Mouse (Mus musculus) heart, postnatal 14 days (tissue): ENCODE results near the gene Zfp36l2. TPM values are rescaled to one million over a fixed set of nuclear protein-coding genes. Genes with fewer than 3 reads are reported as not detected.
A peak's percentile ranks its signal among the peaks of the same experiment; 100 is the strongest.

Experiments used
- DNase-seq, 2 experiments: peaks; one replicate each; pipeline ENCODE4 v3.0.0; 2021 to 2022
- intact Hi-C: fragments of 180-260 bp; cut with DNase I; formaldehyde crosslinking; loops from one replicate; pipeline ENCODE4 v1.15.1; 2025
- total RNA-seq, 2 experiments: library from RNA; stranded (reverse); gene quantifications; 2 replicates each; pipeline ENCODE4 v1.2.3; 2021

Gene Zfp36l2
- total RNA-seq, 2 experiments from 2014 or later = 30.3 to 33.3 TPM

DNA sequence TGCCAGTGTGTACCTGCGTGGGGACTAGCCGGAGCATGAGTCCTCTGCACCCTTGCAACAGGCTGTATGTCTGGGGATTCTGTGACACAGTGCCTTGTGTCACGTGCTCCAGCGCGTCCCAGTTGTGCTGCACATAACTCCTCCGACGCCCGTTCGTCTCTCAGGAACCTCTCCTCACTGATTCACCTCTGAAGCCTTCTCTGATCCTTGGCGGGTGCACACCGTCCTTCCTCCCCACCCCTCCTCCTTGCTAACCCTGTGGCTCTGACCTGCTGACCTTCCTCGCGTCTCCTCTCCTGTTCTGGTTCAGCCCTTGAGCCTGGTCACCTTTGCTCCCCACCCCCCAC, 31.5 kb downstream of the Zfp36l2 start:
- intact Hi-C loops = no loop called here
- no peak for DNase-seq

DNA sequence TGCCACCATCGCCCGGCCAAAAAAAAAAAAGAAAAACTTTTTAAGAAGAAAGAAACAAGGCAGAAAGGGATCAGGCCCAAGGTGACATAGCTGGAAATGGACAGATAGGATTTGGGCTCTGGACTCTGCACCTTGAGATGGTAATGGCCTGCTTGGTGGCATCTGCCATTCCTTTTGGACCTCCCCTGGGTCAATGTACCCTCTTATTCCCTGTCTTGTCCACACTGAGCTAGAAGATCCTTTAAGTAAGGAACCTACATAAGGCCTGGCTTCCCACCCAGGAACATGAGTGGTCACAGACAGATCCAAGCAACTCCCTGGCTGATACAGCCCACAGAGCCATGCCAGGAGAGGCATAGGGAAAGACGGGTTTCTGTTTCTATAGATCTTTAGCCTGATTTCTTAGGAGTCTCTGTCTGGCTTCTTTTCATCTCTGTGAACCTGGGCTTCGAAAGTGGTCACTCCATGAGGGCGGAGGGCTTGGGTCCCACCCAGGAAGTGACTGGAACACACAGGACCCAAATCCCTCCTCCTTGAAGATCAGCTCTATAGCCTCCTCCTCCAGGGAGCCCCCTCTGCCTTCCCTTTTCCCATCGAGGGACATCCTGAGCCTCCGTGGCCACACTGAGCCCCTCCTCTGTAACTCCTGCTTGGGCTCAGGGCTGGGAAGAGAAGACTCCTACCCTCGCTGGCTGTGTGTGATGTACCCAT, 32.1 kb downstream of the Zfp36l2 start:
- intact Hi-C loops = no loop called here
- DNase-seq = no peak

DNA sequence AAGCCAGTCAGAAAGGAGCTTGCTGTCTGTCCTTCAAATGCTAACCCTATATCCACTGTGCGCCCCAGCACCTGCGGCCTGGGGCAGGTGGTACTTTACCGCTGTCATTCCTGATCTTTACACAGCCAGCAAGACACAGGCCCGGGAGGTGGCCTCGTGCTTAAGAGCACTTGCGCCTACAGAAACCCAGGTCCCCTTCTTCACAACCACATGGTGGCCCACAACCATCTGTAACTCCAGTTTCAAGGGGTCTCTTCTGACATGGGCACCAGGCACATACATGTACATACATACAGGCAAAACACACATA, 32.8 kb downstream of the Zfp36l2 start:
- no peak for DNase-seq
- intact Hi-C loops = no loop called here

DNA sequence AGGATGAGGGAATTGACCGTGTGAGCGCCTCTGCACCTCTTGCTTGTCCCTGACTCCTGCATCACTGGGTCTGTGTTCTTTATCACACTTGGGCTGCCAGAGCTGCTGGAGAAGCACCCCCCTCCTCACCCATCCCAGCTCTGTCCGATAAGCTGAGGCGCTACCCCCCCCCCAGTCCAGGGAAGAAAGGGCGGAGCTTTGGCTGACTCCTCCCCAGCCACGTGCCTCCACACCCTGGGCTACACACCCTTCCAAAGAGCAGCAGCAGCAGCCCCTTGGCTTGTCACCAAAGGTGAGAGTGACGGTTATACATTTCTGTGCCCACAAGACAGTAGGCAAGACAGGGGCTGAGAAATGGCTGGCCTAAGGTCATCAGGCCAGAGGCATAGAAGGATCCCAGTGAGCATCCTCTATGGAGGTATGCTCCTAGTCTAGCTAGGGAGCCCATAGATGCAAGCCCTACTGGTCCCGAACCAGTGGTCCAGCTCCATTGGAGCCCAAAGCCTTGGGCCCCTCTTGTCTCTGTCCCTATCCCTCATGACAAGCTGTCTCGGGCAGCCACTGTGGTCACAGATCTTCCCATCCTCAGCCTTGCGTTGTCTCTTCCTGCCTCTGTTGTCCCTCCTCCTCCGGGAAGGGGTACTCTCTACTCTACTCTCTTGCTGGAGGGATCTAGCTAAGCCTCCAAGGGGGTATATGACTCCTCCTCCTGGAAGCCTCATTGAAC, 33.3 kb downstream of the Zfp36l2 start:
- intact Hi-C loops = no loop called here
- no peak for DNase-seq

DNA sequence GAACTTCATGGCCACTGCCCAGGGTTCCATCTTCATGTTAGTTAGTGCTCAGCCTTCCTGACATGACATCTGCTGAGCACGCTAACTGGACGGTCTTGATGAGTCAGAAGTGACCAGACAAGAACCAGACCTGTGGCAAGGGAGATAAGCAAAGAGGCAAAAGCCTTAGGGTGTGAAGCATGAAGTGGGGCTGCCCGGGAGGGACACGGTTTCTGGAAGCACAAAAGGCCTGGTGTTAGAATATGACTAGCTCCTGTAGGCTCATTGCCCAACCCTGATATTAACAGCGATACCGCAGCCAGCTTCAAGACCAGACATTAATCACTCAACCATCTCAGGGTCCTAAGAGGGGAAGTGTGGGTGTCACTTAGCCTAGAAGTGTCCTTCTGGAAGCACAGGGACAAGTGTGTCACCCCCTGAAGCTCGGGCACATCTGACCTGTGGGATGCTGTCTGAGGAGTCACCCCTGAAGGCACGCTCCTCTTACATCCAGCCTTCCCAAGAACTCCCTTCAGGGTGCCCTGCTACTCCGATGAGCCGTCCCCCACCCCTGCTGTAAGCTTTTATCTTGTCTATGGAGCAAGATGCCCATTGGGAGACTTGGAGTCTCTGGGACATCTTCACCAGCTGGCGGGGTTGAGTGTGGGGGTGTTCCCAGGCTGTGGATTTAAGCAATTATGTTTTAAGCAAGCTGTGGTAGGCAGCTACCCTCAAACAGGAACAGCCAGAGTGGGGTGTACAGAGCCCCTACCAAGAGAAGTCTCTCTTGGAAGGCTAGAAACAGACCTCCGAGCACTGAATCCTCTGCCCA, 34.6 kb downstream of the Zfp36l2 start:
- intact Hi-C loops = no loop called here
- no peak for DNase-seq

DNA sequence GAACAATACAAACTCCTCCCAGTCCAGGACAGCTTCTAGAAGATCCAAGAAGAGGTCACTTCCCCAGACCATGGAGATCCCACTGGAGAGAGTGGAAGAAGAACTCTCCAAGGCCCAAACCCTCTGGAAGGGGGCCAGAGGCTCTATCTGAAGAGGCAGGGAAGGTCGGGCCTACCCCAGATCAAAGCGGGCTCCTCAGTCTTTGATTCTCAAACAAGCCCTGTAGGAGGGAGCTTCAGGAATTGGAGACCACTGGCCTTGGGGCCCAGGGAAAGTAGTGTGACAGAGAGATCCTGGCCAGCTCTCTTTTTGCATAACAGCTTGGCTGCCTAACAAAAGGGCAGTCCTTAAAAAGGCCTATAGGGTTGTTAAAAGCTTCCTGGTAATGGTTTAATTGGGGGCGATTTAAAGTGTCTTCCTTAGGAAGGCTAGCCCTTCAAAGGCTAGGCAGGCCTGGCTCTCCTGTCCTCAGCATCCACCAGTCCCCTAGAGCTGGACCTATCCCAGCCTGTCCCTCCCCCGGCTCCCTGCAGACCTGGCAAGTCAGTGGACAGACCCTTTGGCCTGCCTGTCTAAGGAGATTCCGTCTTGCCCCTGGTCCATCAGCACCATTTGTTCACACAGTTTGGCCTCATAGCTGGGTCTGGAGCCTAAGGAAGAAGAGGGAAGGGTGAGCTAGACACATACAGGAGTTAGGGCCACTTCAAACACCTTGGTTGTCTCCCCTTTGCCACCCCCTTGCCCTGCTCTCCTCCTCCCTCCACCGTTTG, 35.4 kb downstream of the Zfp36l2 start:
- DNase-seq = no peak
- intact Hi-C loops = no loop called here

DNA sequence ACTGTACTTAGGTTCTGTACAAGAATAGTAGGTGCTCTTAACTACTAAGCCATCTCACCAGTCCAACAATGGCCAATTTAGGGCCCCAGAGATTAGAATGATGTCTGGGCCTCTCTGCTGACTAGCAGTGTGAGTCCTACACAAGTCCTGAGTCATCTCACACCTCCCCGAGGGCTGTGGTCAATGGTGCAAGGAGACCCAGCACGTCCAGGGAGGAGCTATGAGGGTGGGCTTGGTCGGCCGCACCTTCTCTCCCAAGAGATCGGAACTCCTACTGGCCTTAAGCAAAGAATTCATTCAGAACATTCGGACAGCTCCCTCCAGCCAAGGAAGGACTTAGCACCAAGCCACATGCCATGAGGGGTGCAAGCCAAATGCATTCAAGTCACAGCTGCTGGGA, 36.4 kb downstream of the Zfp36l2 start:
- intact Hi-C loops = no loop called here
- no peak for DNase-seq

DNA sequence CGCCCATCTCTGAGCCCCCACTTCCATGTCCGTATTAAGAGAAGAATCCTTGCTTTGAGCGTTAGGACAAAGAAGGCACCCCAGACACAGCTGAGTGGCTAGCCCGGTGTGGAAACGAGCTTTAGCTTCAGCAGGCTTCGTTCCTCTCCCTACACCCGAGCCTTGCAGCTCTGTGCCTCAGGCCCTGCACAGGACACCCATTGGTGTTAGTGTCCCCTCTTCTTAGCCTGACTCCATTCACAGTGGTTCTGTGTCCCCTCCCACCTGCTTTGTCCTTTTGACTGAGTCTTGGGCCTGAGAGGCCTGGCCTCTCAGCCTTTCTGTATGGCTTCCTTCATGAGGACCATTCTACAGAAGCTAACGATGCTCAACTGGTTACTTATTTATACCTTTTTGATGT, 37.5 kb downstream of the Zfp36l2 start:
- no peak for DNase-seq
- intact Hi-C loops = no loop called here

DNA sequence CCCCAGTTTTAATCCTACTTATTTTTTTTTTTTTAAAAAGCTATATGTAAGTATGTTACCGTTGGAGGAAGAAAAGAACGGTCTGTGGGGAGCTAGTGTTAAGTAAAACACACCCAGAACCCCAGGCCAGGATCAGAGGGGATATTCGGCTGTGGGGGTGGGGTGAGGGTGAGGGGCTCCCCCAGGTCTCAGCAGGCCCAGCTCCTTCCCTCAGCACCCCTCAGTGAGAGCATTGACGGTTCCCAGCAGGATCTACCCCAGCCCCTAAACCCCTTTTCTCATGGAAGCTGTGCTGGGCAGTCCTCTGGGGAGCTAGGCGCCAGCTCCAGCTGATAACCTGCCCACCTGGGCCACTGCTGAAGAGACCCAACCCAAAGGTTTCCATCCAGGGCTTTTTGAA, 38.2 kb downstream of the Zfp36l2 start:
- no peak for DNase-seq
- intact Hi-C loops = loop anchor here (2.0 kb wide), 1 partner anchor 31 kb away; no protein-coding TSS in a partner anchor

DNA sequence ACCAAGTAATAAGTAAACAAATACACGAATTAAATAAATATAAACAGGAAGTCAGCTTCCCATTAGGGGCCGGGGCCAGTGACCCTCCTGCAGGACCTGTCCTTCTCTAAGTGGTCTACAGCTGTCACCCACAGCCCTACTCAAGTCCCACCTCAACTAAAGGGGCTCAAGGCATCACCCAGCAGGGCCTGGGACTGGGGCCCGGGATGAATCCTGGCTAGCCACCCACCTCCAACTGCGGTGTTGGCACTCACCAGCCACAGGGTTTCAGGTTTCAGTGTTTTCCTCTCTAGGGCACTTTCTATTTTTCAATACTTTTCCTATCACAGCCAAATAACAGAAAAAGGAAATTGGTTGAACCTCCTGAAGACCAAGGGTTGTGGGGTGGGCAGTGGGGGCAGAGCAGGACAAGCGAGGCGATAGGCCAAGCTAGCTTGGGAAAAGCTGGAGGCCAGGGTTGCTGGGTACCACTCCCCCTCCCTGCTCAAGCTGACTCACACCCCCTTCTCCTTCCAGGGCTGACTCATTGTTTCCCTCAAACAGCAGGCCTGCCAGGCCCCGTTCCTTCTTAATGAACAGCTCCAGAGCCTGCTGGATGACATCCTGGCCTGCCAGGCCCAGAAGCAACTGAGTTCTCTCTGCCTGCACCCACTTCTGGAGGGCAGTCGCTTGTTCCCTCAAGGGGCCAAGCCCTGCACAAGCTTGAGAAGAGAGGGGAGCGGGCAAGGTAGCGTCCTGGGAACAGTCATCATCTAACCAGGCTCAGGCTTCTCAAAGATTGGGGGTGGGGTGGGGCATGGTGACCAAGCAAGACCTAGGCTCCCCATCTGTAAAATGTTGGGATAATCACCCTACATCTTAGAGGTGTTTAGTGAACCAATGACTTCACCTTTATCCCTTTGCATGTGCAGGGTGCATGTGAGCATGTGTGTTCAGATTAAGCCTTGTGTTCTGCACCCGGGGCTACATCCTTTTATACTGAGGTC, 39.0 kb downstream of the Zfp36l2 start:
- DNase-seq = peak; percentile 79 to 81
- intact Hi-C loops = loop anchor here (2.0 kb wide), 1 partner anchor 32 kb away; no protein-coding TSS in a partner anchor

DNA sequence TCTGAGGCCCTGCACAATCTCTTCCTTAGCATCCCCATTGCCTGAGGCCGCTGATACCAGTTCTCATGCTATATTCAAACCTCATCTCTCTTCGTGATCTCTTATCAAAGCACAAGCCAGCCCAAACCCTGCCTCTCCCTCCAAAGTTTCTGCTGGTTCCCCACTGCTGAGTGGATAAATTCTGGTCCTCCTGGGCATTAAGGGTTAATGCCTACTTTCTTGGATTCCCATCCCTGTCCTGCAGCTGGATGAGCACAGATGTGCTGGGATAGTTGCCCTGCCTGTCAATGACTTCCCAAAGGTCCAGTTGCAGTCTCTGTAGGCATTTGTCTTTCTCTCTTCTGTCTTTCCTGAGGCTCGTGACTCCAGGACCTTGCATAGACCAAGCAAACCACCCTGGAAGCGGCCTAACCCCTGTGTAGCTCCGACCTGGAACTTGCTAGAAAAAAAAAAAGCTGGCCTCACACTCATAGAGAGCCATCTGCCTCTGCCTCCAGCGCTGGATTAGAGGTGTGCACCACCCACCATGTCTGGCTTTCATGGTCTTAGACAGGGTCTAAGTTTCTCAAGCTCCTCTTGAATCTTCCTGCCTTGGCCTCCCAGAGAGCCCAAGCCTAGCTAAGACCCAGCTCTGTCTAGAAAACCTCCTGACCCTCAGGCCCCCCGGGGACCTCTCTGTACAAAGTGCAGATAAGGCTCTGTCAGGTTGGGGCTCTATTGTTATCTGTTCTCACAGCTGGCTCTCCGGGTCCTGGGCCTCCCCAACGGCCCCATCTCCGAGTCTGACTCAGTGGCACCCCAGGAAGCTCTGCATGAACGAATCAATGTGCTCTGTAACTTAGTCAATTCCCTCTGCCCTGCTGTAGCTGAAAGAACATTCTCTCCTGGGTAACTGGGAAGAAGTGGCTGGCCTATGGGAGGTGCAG, 40.3 kb downstream of the Zfp36l2 start:
- no peak for DNase-seq
- intact Hi-C loops = loop anchor here (2.0 kb wide), 1 partner anchor 33 kb away; no protein-coding TSS in a partner anchor

DNA sequence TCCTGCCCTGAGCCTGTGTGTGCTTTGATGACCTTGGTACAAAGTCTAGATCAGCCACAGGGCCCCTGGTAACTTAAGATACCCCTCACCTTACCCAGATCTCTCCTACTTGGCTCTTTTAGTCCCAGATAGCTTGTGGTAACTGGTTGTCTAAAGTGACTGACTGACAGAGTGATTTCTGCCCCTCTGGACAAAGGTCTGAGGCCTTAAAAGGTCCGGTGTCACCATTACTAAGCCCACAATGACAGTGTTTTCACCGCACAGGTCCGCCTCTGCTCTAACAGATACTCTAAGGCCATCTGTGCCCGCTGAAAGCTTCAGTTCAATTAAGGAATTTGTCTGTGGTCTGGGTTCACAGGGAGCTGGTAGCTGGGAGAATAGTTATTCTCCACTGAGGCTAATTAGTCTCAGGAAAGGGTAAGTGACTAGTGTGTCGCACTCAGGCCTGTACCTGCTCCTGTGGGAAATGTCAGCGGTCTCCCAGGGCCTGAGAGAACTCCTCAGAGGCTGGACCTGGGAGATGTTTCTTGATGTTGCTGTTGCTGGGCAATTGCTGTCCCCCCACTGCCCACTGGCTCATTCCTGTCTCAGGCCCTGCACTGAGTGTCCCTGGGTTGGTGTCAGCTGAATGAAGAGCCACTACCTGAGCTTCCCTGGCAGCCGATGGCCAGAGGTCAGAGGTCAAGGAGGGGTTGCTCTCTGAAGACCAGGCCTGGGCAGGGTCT, 41.1 kb downstream of the Zfp36l2 start:
- no peak for DNase-seq
- intact Hi-C loops = no loop called here

DNA sequence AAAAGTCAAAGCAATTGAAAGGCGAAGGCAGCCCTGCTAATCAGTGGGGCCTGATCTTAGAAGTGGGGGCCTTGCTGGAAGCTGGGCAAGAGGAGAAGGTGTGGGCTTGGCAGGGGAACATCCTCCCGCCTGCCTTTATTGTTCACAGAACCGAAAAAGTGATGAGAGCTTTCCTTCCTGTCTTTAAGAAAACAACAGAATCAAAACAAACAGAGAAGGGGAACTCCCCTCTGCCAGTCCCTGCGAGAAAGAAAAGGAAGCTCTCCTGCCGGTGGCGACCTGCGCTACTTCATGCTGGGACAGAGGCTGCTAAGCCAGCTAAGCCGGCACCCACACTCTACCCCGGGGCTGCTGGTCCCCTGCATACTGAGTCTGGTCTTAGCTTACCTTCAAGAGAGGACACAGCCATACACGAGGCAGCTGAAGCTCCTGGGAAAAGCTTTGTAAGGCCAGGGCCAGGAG, 41.9 kb downstream of the Zfp36l2 start:
- peak in 1 of 2 experiments; percentile 49 for DNase-seq

DNA sequence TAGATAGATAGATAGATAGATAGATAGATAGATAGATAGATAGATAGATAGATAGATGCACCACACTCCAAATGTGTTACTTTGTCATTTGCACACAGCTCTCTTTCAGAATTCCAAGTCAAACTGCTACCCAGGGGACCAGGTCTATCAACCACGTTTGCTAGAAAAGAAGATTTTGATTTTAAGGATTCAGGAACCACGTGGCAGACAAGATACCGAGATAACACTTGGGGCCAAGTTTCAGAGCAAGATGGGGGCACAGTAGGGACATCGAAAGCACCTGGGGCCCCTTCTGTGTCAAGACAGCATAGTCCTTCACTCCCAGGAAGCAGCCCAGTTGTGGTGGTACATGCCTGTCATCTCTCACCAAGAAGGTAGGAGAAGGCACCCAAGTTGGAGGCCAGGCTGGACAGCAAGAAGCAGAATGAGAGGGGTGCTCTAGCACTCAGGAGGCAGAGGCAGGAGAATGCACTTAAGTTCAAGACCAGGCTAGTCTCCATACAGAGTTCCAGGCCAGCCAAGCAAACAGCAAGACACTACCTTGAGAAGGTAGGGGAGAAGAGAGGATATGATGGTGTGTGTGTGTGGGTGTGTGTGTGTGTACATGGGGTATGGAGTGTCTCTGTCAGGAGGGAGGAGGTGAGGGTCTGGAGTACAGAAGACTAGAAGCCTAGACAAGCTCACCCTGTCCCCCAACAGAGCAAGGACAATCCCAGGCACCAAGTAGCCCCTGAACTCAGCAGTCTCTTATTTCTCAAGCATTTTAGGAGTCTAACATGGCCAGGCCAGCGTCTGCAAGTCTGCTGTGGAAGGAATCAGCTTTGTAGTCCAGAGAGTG, 42.8 kb downstream of the Zfp36l2 start:
- intact Hi-C loops = loop anchor here (2.0 kb wide), 1 partner anchor 42 kb away; the partner anchor contains the start of gene Zfp36l2
- no peak for DNase-seq

More for the DNA sequence above, 41.9 kb downstream of the Zfp36l2 start:
- intact Hi-C loops = loop anchor here (2.0 kb wide), 1 partner anchor 41 kb away; the partner anchor contains the start of gene Zfp36l2

DNA sequence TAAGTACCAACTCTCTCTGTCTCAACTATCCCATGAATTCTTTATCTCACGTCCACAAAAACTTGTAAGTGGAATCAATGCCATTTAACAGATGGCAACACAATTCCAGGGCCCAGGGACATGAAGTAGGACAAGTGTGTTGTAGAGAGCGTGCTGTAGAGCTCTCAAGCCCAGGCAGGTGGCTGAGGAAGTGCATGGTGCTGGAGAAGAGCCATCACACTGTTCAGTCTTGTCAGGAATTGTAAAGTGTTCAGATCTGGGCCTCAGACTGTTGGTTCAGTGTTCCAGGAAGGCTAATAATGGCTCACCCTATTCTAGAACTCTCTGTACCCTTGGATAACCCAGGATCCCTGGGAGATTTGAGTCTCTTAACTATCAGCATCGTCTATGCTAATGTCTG, 43.6 kb downstream of the Zfp36l2 start:
- DNase-seq = no peak
- intact Hi-C loops = loop anchor here (2.0 kb wide), 1 partner anchor 43 kb away; the partner anchor contains the start of gene Zfp36l2

DNA sequence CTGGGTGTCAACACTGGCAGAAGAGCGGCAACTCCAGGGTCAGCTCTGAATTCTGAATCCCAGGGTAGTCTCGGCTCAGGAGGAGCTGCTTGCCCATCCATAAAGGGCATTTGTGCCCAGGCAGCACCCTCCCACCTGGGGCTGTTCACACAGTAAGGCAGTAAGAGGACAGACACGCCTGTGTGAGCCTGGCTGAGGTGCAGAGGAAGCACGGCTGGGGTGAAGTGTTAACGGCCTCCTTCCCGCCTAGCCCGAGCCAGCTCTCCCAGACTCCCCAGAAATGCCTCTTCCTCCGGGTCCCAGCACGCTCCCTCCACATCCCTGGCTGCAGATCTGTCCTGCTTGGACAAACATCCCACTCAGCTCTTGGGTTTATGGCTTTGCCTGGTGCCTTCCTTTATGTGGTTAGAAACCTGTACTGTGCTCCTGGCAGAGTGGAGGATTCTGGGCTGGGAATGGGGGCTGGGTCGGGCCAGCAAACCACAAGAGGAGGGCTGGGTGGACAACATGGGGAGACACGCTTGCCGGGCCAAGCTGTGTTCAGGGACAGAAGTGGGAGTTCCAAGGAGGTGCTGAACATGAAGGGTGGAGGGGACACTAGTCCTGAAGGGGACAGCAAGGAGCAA, 44.4 kb downstream of the Zfp36l2 start:
- intact Hi-C loops = no loop called here
- DNase-seq = no peak
